Mouse (Mus musculus) monocyte, adult 5-6 weeks (primary cell): ENCODE measurements around the gene Zscan12. TPM values are rescaled to one million over a fixed set of nuclear protein-coding genes. Genes with fewer than 3 reads are reported as not detected.
"Not testable (repeated sequence)": the region's sequence is repeated elsewhere in the genome, so short reads cannot be mapped to it uniquely, and the experiment has no call there.

Experiments
- ATAC-seq: fragments of 153-309, 156-312 bp; replicated peaks from 2 replicates; pipeline ENCODE4 v1.8.0; 2017; ENCODE audit warnings: mild to moderate bottlenecking; ENCODE audit not compliant: low TSS enrichment, insufficient number of reproducible peaks, severe bottlenecking, poor library complexity, low FRiP score
- total RNA-seq: library from RNA; stranded (forward); fragments of 200-1000, 200-491, 200-594 nt; gene quantifications from 3 replicates; pipeline ENCODE4 v1.2.3, GENCODE M21; 2017

Zscan12 gene
- 4.3 to 8.4 TPM (median 7.9 TPM) in 3 replicates for total RNA-seq

GRCm38 (mm10) chr13:21362621-21363248 is at the start of gene Zscan12:
Zscan12 (plus strand) TSS chr13:21362820.
- peak; percentile 95 for ATAC-seq

GRCm38 (mm10) chr13:21312854-21313253 is 49.8 kb upstream of the Zscan12 start:
- no peak for ATAC-seq

DNA sequence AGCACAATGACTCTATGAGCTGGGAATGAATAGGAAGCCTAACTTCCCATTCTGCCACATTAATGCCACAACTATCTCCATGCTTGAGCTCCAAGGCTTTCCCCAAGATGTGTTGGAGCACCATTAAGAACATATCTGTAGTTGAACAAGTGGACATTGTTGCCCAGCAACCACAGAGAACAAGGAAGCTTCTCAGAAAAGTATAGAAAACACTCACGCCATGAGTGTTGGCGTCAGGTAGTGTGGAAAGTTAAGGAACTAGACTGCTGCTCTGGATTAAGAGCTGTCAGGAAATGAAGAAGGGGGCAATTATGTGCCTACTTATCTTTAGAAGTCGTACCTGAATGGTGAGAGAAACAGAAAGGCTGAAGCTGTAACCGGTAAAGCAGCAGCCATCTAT is 48.7 kb upstream of the Zscan12 start:
- no peak for ATAC-seq

DNA sequence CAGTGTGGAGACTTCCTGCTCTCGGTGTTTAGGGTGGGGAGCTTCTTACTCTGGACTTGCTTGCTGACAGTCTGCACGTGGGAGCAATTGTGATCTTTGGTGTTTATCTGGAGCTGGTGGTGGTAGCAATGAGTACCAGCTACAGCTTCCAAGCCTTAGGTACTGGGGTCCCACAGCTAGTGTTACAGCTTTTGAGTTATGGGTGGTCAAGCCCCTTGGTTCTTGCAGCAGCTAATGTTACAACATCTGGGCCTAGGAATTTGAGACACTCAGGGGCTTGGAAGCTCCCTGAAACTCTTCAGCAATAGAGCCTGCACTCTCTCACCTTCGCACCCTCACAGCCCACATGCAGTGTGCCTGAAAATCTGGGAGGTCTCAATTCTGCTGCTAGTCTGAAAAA is 42.4 kb upstream of the Zscan12 start:
- no peak for ATAC-seq

GRCm38 (mm10) chr13:21321890-21322494 is 40.6 kb upstream of the Zscan12 start:
- ATAC-seq = no peak

GRCm38 (mm10) chr13:21322509-21323375 is 39.9 kb upstream of the Zscan12 start:
- ATAC-seq = no peak

DNA sequence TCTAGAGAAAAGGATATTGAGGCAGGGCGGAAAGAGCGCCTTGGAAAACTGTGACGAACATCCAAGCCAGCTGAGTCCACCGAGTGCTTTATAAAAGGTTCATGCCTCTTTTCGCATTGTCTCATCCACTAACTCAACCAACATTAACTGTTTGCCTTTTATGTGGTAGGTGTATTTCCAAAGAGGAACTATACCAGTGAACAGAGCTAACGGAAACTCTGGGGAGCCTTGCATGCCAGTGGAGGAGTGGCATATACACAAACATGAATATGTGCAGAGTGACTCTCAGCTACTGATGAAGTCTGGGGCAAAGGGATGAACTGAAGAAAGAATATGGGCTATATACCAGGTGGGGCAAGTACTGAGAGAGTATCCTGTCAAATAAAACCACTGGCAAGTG is 39.2 kb upstream of the Zscan12 start:
- ATAC-seq = no peak

DNA sequence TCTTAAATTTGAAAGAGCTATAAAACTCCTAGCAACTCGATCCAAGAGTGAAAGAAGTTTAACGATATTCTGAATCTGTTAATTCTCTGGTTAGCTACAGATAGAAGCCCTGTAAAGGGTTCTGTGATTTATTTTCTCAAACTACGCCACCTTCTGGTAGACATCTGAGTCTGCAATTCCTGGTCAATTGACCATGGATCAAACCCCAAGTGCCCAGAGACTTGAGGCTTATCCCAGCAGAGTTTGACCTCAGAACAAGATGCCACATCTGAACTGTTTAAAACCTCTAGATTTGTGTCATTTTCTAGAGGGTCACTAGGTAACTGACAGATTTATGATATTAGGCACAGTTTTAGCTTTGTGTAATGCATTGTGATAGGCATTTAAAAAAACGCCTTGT is 36.4 kb upstream of the Zscan12 start:
- ATAC-seq = no peak

GRCm38 (mm10) chr13:21326657-21327211 is 35.9 kb upstream of the Zscan12 start:
- no peak for ATAC-seq

GRCm38 (mm10) chr13:21327424-21327823 is 35.2 kb upstream of the Zscan12 start:
- no peak for ATAC-seq

GRCm38 (mm10) chr13:21346610-21347009 is 16.0 kb upstream of the Zscan12 start, which contains the start of gene Olfr1367:
Olfr1367 (plus strand) TSS chr13:21346910.
- no peak for ATAC-seq

GRCm38 (mm10) chr13:21350593-21350992 is 12.0 kb upstream of the Zscan12 start:
- ATAC-seq = no peak

DNA sequence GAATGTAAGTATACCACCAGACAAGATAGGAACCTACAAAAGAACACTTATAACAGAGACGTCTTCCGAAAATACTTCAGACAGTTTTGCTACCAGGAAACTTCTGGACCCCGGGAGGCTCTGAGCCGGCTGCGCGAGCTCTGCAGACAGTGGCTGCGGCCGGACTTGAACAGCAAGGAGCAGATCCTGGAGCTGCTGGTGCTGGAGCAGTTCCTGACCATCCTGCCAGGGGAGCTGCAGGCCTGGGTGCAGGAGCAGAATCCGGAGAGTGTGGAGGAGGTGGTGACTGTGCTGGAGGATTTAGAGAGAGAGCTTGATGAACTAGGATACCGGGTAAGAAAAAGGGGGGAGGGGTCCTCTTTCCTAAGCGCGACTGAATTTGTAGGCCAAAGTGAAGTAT is 1.1 kb downstream of the Zscan12 start:
- no peak for ATAC-seq

- ATAC-seq = no peak
These were observed 4.0 kb downstream of the Zscan12 start for GRCm38 (mm10) chr13:21366635-21367034.

DNA sequence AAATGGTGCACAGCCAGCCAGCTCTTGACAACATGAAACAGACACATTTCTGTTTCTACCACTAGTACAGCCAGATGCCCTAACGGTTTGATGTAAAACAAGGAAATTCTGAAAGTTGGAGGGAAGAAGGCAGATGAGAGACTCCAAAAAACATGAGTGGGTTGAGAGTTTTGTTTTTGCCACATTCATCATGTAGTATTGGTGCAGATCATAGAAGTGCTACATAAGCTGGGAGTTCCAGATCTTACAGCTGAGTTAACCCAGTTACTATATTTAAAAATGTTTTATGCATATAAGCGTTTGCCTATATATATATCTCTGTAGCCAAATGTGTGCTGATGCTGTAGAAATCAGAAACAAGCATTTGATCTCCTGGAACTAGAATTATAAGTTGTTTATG is 10.1 kb downstream of the Zscan12 start:
- no peak for ATAC-seq

- 0 out of 2 replicates have a peak, but pooled peaks have one; percentile 53 for ATAC-seq
These were observed 15.2 kb downstream of the Zscan12 start for GRCm38 (mm10) chr13:21377773-21378172.

GRCm38 (mm10) chr13:21395211-21395610 is 32.6 kb downstream of the Zscan12 start:
- ATAC-seq = no peak

GRCm38 (mm10) chr13:21395623-21396022 is 33.0 kb downstream of the Zscan12 start:
- no peak for ATAC-seq

DNA sequence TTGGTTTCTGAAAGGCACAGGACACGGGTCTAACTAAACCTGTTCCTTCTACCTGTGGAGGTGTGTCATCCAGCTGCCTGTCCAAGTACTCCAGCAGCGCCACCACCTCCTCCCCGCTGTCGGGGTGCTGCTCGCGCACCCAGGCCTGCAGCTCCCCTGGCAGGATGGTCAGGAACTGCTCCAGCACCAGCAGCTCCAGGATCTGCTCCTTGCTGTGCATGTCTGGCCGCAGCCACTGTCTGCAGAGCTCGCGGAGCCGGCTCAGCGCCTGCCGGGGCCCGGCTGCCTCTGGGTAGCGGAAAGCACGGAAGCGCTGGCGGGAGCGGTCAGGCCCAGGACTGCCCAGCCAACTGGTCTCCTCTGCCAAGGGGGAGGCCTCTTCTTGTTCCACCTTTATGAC is 33.4 kb downstream of the Zscan12 start:
- not testable (repeated sequence) for ATAC-seq
